Mouse (Mus musculus): Measurements from ENCODE around the gene Gjd2.

Gene Gjd2

GRCm38 (mm10) chr2:114011838-114012237 is 1.6 kb downstream of the Gjd2 start:
- peak; percentile 18 for DNase-seq

- no peak for DNase-seq
Observed at GRCm38 (mm10) chr2:114008321-114008720, 5.1 kb downstream of the Gjd2 start.

GRCm38 (mm10) chr2:113997484-113997883 is 15.9 kb downstream of the Gjd2 start:
- no peak for DNase-seq

GRCm38 (mm10) chr2:113996930-113997329 is 16.5 kb downstream of the Gjd2 start:
- no peak for DNase-seq

- no peak for DNase-seq
Observed at GRCm38 (mm10) chr2:113984890-113985289, 28.5 kb downstream of the Gjd2 start.

- DNase-seq = no peak
Observed at GRCm38 (mm10) chr2:113980664-113981063, 32.8 kb downstream of the Gjd2 start.

GRCm38 (mm10) chr2:113978151-113978771 is 35.2 kb downstream of the Gjd2 start:
- no peak for DNase-seq

- no peak for DNase-seq
Observed at GRCm38 (mm10) chr2:113973950-113974349, 39.5 kb downstream of the Gjd2 start.

- DNase-seq = no peak
Observed at GRCm38 (mm10) chr2:113966421-113966820, 47.0 kb downstream of the Gjd2 start.
